Mouse (Mus musculus) lung, adult 2 months (tissue): ENCODE measurements at regions not wholly inside any gene's neighbourhood (a gene's known extent, or its start where the extent isn't known, plus 50 kb on each side); places are given as distances from the start of the nearest gene placed in this dataset.

Experiments used
- CTCF ChIP-seq: fragments of 200-500 bp; IDR thresholded peaks from 2 replicates; pipeline ENCODE4 v1.5.1; 2011; ENCODE audit warnings: mild to moderate bottlenecking, low read length, control low read depth; ENCODE audit not compliant: insufficient read depth
- POLR2A ChIP-seq: fragments of 200-500 bp; IDR thresholded peaks from 2 replicates; pipeline ENCODE4 v1.6.1; 2011; ENCODE audit warnings: low read depth, mild to moderate bottlenecking, control low read depth, low read length, borderline replicate concordance; ENCODE audit errors: extremely low read depth

- TF ChIP-seq CTCF (no peak), POLR2A (no peak)
Measured at GRCm38 (mm10) chr8:34533421-34533820, 421.9 kb upstream of the Gm10131 start.
